Mouse (Mus musculus): ENCODE results near the gene Tmem214.
A peak's percentile ranks its signal among the peaks of the same experiment; 100 is the strongest.

The Tmem214 gene

GRCm38 (mm10) chr5:30915974-30916433 lies 48.2 kb downstream of the Tmem214 start:
- peak; percentile 92 to 96 for DNase-seq

- DNase-seq = peak in 1 of 2 experiments; percentile 42
Measured at GRCm38 (mm10) chr5:30916841-30917240, 49.0 kb downstream of the Tmem214 start.

GRCm38 (mm10) chr5:30917348-30917747 lies 49.5 kb downstream of the Tmem214 start:
- peak in 1 of 2 experiments; percentile 38 for DNase-seq

GRCm38 (mm10) chr5:30917891-30918670 lies 50.3 kb downstream of the Tmem214 start:
- DNase-seq = peak in 1 of 2 experiments; percentile 58

- DNase-seq = no peak
Measured at GRCm38 (mm10) chr5:30918691-30919090, 50.9 kb downstream of the Tmem214 start.

- peak in 1 of 2 experiments; percentile 34 for DNase-seq
Measured at GRCm38 (mm10) chr5:30919831-30920614, 52.2 kb downstream of the Tmem214 start.

GRCm38 (mm10) chr5:30920621-30921020 lies 52.8 kb downstream of the Tmem214 start:
- DNase-seq = peak; percentile 47 to 79

GRCm38 (mm10) chr5:30921256-30922033 lies 53.6 kb downstream of the Tmem214 start, which contains the start of gene Khk:
Gene Khk (plus strand): TSS chr5:30921431.
- peak; percentile 96 to 98 for DNase-seq

GRCm38 (mm10) chr5:30922581-30923041 lies 54.8 kb downstream of the Tmem214 start:
- DNase-seq = peak in 1 of 2 experiments; percentile 34

- DNase-seq = no peak
Measured at GRCm38 (mm10) chr5:30923119-30923518, 55.3 kb downstream of the Tmem214 start.

- DNase-seq = peak; percentile 33 to 66
Measured at GRCm38 (mm10) chr5:30924614-30925013, 56.8 kb downstream of the Tmem214 start.

- peak; percentile 79 to 94 for DNase-seq
Measured at GRCm38 (mm10) chr5:30925217-30925616, 57.4 kb downstream of the Tmem214 start.

- peak; percentile 78 to 87 for DNase-seq
Measured at GRCm38 (mm10) chr5:30926073-30926472, 58.3 kb downstream of the Tmem214 start.

GRCm38 (mm10) chr5:30927945-30928529 lies 60.2 kb downstream of the Tmem214 start:
- DNase-seq = peak; percentile 39 to 50

All from kidney, postnatal 25 days (tissue).